Mouse (Mus musculus) hindbrain, embryonic 12.5 days (tissue): ENCODE results near the gene Cdk5rap2. TPM values are rescaled to one million over a fixed set of nuclear protein-coding genes. Genes with fewer than 3 reads are reported as not detected.

Source experiments
- ATAC-seq: fragments of 200-750 bp; cut with Nextera tagmentation; 2 replicates; pipeline ENCODE4 v1.8.0; 2017; ENCODE audit warnings: moderate TSS enrichment; ENCODE audit not compliant: low FRiP score
- H3K27ac ChIP-seq: fragments of 300-500 bp; sonication (generic); 2 replicates; pipeline ENCODE4 v1.5.1; 2016; ENCODE audit warnings: mild to moderate bottlenecking
- H3K27me3 ChIP-seq: fragments of 300-500 bp; sonication (generic); 2 replicates; pipeline ENCODE4 v1.6.1; 2016; ENCODE audit warnings: mild to moderate bottlenecking
- H3K36me3 ChIP-seq: fragments of 300-500 bp; sonication (generic); 2 replicates; pipeline ENCODE4 v1.6.1; 2016; ENCODE audit warnings: mild to moderate bottlenecking
- H3K4me1 ChIP-seq: fragments of 300-500 bp; sonication (generic); 2 replicates; pipeline ENCODE4 v1.6.1; 2016
- H3K4me2 ChIP-seq: fragments of 300-500 bp; sonication (generic); replicated peaks from 2 replicates; pipeline ENCODE4 v1.6.1; 2016; ENCODE audit warnings: mild to moderate bottlenecking
- H3K4me3 ChIP-seq: fragments of 300-500 bp; sonication (generic); 2 replicates; pipeline ENCODE4 v1.5.1; 2016; ENCODE audit warnings: mild to moderate bottlenecking
- H3K9ac ChIP-seq: fragments of 300-500 bp; sonication (generic); 2 replicates; pipeline ENCODE4 v1.6.1; 2016; ENCODE audit warnings: mild to moderate bottlenecking, moderate library complexity
- H3K9me3 ChIP-seq: fragments of 300-500 bp; sonication (generic); replicated peaks from 2 replicates; pipeline ENCODE4 v1.6.1; 2016; ENCODE audit warnings: mild to moderate bottlenecking
- WGBS: fragments of 180-500 bp; shearing (Covaris S2); methylation state at CpG from one replicate; pipeline ENCODE4 v1.1.7; 2016; 5-methylcytosine and 5-hydroxymethylcytosine counted together
- polyA plus RNA-seq: library from polyadenylated mRNA; unstranded; fragments of >200 nt; fragmentation: Nextera tagmentation; extraction: Ambion mirVana; gene quantifications from 2 replicates; pipeline ENCODE4 v1.2.1, GENCODE M21; 2016

The Cdk5rap2 gene
- polyA plus RNA-seq = 24.2 and 30.4 TPM in 2 replicates

DNA sequence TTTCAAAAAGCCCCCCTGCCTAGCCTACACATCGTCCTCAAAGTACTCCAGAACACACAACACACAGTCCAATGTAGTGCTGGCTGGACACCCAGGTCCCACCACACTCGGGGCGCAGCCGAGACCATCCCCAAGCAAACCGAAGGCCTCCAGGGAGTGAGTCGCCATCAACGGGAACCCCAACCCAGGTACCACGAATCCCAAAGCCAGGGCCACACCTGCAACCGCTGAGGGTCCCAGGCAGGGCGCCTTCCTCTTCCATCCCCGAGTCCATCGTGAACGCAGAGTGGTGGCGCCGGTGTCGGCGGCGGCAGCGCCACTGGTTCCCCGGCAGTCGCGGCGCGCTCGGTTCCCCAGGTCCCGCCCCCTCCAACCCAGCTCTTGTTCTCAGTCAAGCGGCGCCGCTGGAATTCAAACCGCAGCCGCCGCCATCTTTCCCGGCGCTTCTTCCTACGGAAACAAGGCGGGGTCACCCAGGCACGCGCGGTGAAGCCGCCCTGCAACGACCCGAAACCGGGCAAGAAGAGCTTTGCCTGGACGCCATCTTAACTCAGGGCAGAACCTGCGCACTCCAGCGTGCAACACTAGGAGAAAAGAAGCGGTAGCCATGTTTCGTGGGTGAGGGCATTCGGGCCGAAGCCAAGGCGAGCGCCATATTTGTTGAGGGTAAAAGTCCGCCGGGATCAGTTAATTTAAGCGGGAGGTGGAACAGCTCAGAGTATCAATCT lies at the start of gene Cdk5rap2:
TSS of gene Cdk5rap2 (minus strand) at position 450 of the 728 bp plus-strand sequence.
- WGBS = under 1% methylated on average over 55 of the region's 55 CpGs
- peak within 1 kb of the TSS; percentile 85 for H3K9ac ChIP-seq
- no peaks in the 10 kb centered on the region for H3K9me3 ChIP-seq
- ATAC-seq = peak; percentile 98
- peaks cover 17% of the 10 kb centered on the region for H3K4me1 ChIP-seq
- no peaks in the 10 kb centered on the region for H3K27me3 ChIP-seq
- peak within 1 kb of the TSS; percentile 81 for H3K4me3 ChIP-seq
- no peaks in the 10 kb centered on the region for H3K36me3 ChIP-seq
- peak within 1 kb of the TSS; percentile 71 for H3K4me2 ChIP-seq
- peak within 1 kb of the TSS; percentile 87 for H3K27ac ChIP-seq

GRCm38 (mm10) chr4:70452161-70452560 lies 41.9 kb upstream of the Cdk5rap2 start:
- H3K9ac ChIP-seq = no peak overlapping the region
- no peaks in the 10 kb centered on the region for H3K4me1 ChIP-seq
- no peak overlapping the region for H3K4me3 ChIP-seq
- 83% methylated on average over 3 of the region's 3 CpGs for WGBS
- ATAC-seq = no peak
- H3K27ac ChIP-seq = no peak overlapping the region
- H3K9me3 ChIP-seq = no peaks in the 10 kb centered on the region
- no peak overlapping the region for H3K4me2 ChIP-seq
- H3K27me3 ChIP-seq = no peaks in the 10 kb centered on the region
- peaks cover 8% of the 10 kb centered on the region for H3K36me3 ChIP-seq

- H3K27ac ChIP-seq = no peak overlapping the region
- H3K4me3 ChIP-seq = no peak overlapping the region
- H3K9me3 ChIP-seq = no peaks in the 10 kb centered on the region
- H3K36me3 ChIP-seq = peaks cover 8% of the 10 kb centered on the region
- no peaks in the 10 kb centered on the region for H3K27me3 ChIP-seq
- H3K4me2 ChIP-seq = no peak overlapping the region
- 0% methylated on average over 2 of the region's 2 CpGs for WGBS
- no peak overlapping the region for H3K9ac ChIP-seq
- no peaks in the 10 kb centered on the region for H3K4me1 ChIP-seq
- ATAC-seq = no peak
Observed at GRCm38 (mm10) chr4:70451750-70452149, 41.5 kb upstream of the Cdk5rap2 start.

DNA sequence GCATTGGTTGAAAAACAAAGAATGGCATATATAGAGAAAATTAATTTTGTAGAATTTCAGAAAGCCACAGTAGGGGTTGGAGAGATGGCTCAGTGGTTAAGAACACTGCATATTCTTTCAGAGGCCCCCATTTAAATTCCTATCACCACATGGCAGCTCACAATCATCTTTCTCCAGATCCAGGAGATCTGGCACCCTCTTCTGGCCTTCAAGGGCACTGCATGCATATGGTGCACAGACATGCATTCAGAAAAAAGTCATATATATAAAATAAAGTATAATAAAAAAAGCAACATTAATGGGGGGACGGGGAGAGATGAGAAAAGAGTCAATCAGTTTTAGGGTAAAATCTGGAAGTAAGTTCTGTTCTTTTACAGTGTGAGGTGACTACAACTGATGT lies 39.4 kb upstream of the Cdk5rap2 start:
- no peaks in the 10 kb centered on the region for H3K4me1 ChIP-seq
- H3K4me3 ChIP-seq = no peak overlapping the region
- H3K9ac ChIP-seq = no peak overlapping the region
- 89% methylated on average over 1 of the region's 1 CpGs for WGBS
- no peak for ATAC-seq
- no peaks in the 10 kb centered on the region for H3K9me3 ChIP-seq
- no peak overlapping the region for H3K4me2 ChIP-seq
- H3K27ac ChIP-seq = no peak overlapping the region
- no peaks in the 10 kb centered on the region for H3K27me3 ChIP-seq
- H3K36me3 ChIP-seq = peaks cover under 1% of the 10 kb centered on the region; the same call in 1 of the 2 replicates

GRCm38 (mm10) chr4:70446774-70447173 lies 36.5 kb upstream of the Cdk5rap2 start:
- Histone ChIP-seq H3K9ac (no peak overlapping the region), H3K36me3 (no peaks in the 10 kb centered on the region), H3K4me1 (no peaks in the 10 kb centered on the region), H3K27me3 (no peaks in the 10 kb centered on the region), H3K4me3 (no peak overlapping the region), H3K27ac (no peak overlapping the region), H3K4me2 (no peak overlapping the region), H3K9me3 (no peaks in the 10 kb centered on the region)
- ATAC-seq = no peak
- WGBS = 82% methylated on average over 3 of the region's 3 CpGs

- H3K27me3 ChIP-seq = no peaks in the 10 kb centered on the region
- H3K4me1 ChIP-seq = no peaks in the 10 kb centered on the region
- H3K27ac ChIP-seq = no peak overlapping the region
- no peak for ATAC-seq
- no peak overlapping the region for H3K4me3 ChIP-seq
- 65% methylated on average over 2 of the region's 2 CpGs for WGBS
- H3K9me3 ChIP-seq = no peaks in the 10 kb centered on the region
- no peak overlapping the region for H3K9ac ChIP-seq
- no peak overlapping the region for H3K4me2 ChIP-seq
- H3K36me3 ChIP-seq = no peaks in the 10 kb centered on the region
Observed at GRCm38 (mm10) chr4:70420202-70420601, 10.0 kb upstream of the Cdk5rap2 start.

- Histone ChIP-seq H3K27ac (peak overlapping the region; percentile 19; the same call in 1 of the 2 replicates), H3K9ac (no peak overlapping the region), H3K4me1 (peaks cover 17% of the 10 kb centered on the region), H3K9me3 (no peaks in the 10 kb centered on the region), H3K27me3 (no peaks in the 10 kb centered on the region), H3K36me3 (no peaks in the 10 kb centered on the region), H3K4me2 (no peak overlapping the region), H3K4me3 (no peak overlapping the region)
- ATAC-seq = peak; percentile 4; the same call in 1 of the 2 replicates
- WGBS = 22% methylated on average over 2 of the region's 2 CpGs
Observed at GRCm38 (mm10) chr4:70412126-70412525, 1.9 kb upstream of the Cdk5rap2 start.

DNA sequence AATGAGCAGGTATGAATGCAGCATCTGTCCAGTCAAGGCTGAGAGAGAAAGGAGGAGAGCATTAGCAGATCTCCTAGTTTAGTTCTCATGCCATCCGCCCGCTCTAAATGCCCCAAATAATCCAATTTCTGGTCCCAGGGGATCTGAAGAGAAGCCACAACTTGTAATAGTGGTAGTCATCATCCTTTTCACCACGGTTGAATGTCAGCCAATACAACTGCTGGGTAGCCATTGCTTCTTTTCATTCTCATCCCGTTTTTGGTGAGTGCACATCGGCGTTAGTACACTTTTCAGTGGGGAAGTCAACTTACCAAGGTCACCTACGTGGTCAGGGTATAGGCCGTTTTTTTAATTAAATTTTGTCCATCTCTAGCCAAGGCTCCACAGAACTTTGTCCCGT lies 787 bp downstream of the Cdk5rap2 start:
- Histone ChIP-seq H3K4me2 (peak overlapping the region; percentile 71), H3K27ac (no peak overlapping the region; the same call in 1 of the 2 replicates), H3K9ac (peak overlapping the region; percentile 85), H3K4me1 (peaks cover 17% of the 10 kb centered on the region), H3K4me3 (peak overlapping the region; percentile 81), H3K36me3 (0 out of 2 replicates have a peak, but pooled peaks cover 2% of the 10 kb centered on the region), H3K27me3 (no peaks in the 10 kb centered on the region), H3K9me3 (no peaks in the 10 kb centered on the region)
- ATAC-seq = no peak
- WGBS = 17% methylated on average over 9 of the region's 9 CpGs

DNA sequence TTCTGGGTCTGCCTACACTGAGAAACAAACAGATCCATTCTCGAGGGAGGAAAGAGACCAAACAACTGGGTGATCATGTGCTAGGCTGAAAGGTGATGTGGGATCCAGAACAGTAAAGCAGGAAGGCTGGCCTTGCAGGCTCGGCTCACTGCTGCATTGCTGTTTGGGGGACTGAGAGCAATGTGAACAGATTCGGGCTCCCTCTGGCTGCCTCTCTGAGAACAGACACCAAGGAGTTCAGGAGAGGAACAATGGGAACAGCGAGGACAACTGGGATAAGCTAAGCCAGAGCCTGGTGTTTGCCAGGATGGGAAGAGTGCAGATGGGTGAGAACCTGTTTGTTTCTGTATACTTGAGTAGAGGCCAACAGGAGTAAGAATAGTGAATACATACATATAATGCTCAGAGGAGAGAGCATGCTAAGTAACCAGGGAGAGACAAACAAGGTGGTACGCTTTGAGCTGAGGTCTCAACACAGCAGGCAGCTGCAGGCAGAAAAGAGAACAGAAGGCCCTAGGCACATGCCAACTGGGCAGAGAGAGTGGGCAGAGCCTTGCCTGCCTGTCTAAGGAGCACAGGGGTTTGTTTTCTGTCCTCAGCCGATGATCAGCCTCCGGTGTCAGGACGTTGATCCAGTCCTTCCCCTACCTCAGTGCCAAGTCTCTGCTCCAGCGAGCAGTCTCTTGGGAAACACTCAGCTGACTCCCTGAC lies 8.0 kb downstream of the Cdk5rap2 start:
- H3K9ac ChIP-seq = no peak overlapping the region
- H3K4me2 ChIP-seq = no peak overlapping the region
- H3K4me3 ChIP-seq = no peak overlapping the region
- H3K9me3 ChIP-seq = no peaks in the 10 kb centered on the region
- WGBS = 71% methylated on average over 9 of the region's 9 CpGs
- peaks cover 13% of the 10 kb centered on the region for H3K36me3 ChIP-seq
- H3K27ac ChIP-seq = peak overlapping the region; percentile 8; the same call in 1 of the 2 replicates
- H3K27me3 ChIP-seq = no peaks in the 10 kb centered on the region
- no peaks in the 10 kb centered on the region for H3K4me1 ChIP-seq
- peak; percentile 67 for ATAC-seq

DNA sequence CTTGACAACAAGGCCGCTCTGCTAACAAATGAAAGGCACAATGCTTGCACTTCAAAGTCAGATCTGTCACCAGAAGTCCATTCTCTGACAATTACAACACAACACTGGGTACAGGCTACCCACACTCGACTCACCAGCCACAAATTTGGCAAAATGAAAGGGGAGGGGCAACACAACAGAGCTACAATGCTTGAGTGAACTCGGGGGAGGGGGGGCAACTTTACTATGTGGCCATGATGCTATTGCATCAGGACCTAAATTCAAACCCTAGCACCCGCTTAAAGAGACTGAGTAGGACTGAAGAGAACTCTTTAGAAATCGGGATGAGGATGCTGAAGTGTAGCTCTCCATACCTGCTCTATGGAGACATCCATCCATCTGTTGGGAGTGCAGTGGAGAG lies 10.8 kb downstream of the Cdk5rap2 start:
- Histone ChIP-seq H3K27me3 (no peaks in the 10 kb centered on the region), H3K4me2 (no peak overlapping the region), H3K4me1 (no peaks in the 10 kb centered on the region), H3K4me3 (no peak overlapping the region), H3K9me3 (no peaks in the 10 kb centered on the region), H3K36me3 (peaks cover 11% of the 10 kb centered on the region), H3K27ac (0 out of 2 replicates have a peak overlapping the region, but pooled peaks have one; percentile 5), H3K9ac (no peak overlapping the region)
- WGBS = 78% methylated on average over 5 of the region's 5 CpGs
- ATAC-seq = no peak

DNA sequence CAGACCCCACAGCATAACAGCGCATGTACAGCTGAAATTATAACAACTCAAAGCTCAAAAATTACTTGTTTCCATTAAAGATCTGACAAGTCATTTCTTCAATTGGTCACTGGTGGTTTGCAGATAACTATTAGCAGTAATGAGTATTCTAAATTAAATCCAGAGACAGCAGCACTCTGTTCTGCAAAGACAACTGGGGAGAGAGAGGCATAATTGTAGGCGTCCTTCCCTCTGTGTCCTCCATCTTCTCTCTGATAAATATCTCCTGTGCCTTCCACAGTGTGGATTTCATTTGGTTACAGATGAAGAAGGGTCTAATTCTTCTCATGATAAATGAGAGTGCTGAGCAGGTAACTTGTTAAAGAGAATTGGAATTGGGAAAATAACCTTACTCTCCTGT lies 11.2 kb downstream of the Cdk5rap2 start:
- H3K9me3 ChIP-seq = no peaks in the 10 kb centered on the region
- H3K36me3 ChIP-seq = peaks cover 11% of the 10 kb centered on the region
- no peak overlapping the region for H3K27ac ChIP-seq
- H3K4me3 ChIP-seq = no peak overlapping the region
- H3K9ac ChIP-seq = no peak overlapping the region
- 84% methylated on average over 2 of the region's 2 CpGs for WGBS
- no peaks in the 10 kb centered on the region for H3K4me1 ChIP-seq
- H3K4me2 ChIP-seq = no peak overlapping the region
- no peaks in the 10 kb centered on the region for H3K27me3 ChIP-seq
- no peak for ATAC-seq

DNA sequence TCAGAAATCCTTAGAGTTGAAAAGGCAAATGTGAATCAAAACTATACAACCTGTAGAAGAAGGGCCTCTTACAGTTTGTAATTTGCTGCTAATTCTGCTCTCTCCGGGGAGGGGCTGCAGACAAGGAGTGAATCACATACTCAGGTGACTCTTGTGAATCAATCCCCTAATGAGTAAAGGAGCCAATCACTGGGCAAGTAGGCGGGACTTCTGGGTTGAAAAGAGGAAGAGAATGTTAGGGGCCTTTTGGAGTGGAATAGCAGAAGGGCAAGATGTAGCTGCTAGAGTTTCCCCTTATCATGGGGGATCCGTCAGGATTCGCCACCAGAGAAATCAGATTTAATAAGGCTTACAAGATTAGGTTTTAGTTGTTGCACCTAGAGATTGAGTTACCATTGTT lies 12.2 kb downstream of the Cdk5rap2 start:
- 82% methylated on average over 4 of the region's 4 CpGs for WGBS
- Histone ChIP-seq H3K27me3 (no peaks in the 10 kb centered on the region), H3K27ac (no peak overlapping the region)

More for the DNA sequence above, 12.2 kb downstream of the Cdk5rap2 start:
- Histone ChIP-seq H3K4me2 (no peak overlapping the region), H3K9me3 (no peaks in the 10 kb centered on the region), H3K9ac (no peak overlapping the region), H3K4me1 (no peaks in the 10 kb centered on the region), H3K36me3 (peaks cover 6% of the 10 kb centered on the region), H3K4me3 (no peak overlapping the region)
- ATAC-seq = no peak
